Mouse (Mus musculus) mouse embryonic stem cell (cell line): ENCODE data around the gene Scamp2.

ENCODE experiments used
- in situ Hi-C, 2 experiments: fragments of 300-500 bp; cut with MboI; formaldehyde crosslinking; loops; 1 replicate in 1 of 2; 3 replicates in 1 of 2; pipeline ENCODE4 v1.14.3; 2019 to 2020; ENCODE audit warnings: low sequenced_read_pairs in 2 of 2, low pct_unique_long_range_greater_than_20kb in 1 of 2, mixed read lengths in 1 of 2; ENCODE audit not compliant: unreplicated experiment in 1 of 2

Scamp2 gene

DNA sequence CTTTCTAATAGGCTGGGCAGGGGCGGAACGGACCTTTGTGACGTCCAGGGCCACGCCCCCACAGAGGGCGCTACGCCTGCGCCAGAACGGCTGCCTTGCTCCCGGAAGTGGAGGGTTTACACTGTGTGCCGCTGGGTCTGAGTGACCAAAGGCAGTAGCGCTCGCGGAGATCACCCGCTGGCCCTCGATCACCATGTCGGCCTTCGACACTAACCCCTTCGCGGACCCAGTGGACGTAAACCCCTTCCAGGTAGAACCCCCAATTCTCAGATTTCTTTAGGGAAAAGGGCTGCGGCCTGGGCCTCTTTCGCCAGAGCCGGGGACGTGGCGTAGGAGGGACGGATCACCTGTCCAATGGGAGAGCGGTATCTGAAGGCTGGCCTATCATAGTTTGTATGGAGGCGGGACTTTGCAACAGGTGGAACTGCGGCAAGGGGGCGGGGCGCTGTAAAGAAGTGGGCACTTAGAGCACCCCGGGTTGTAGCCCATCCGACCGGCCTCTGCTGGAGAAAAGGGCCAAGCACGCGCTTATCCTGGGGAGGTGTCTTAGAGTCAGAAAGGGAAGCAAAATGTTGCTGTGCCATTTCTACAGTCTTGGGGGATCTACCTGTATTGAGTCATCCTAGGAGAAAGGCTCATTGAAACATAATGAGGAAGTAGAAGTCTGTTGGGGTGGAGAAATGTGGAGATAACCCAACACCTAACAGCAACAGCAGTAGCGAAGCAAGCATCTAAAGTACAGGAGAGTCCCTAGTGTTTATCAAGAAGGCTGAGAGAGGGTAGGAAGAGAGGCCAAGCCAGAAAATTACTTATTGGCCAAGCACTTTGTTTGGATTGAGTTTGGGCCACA is at the start of gene Scamp2:
Gene Scamp2 (plus strand): TSS at position 83 of the 850 bp plus-strand sequence.
- in situ Hi-C loops = no loop called here

GRCm38 (mm10) chr9:57517113-57517512 is 43.6 kb upstream of the Scamp2 start:
- in situ Hi-C loops = loop anchor here in 1 of 2 experiments (5.0 to 25.0 kb wide), 2 partner anchors 35 to 745 kb away; partner anchors contain the start of gene Stoml1

DNA sequence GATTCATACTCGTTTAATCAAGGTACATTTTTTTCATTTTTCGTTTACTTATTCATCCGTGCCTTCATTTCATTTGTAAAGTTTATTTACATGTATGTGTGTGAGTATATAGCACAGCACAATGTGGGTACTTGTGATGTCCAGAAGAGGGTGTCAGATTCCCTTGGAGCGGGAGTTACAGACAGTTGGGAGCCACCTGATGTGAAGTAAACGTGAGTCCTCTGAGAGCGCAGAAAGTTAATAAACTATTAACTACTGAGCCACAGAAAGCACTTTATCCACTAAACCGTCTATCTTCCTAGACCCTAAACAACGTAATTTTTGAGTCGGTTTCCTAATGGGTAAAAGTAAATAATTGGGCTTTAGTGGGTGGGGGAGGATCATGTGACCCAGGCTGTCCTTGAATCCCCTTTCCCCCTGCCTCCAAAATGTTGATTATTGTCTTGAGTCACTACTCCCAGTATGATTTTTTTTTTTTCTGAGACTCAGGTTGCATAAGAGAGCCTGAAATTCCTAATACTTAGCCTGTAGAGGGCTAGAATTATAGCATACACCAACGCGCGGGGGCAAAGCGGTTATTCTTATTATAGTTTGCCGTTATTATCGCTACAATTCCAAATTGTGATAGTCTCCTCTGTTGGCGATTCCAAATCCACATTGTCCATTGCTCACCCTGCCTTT is 40.2 kb upstream of the Scamp2 start:
- in situ Hi-C loops = loop anchor here in 1 of 2 experiments (25.0 kb wide), 1 partner anchor 742 kb away; the partner anchor contains the start of gene Stoml1

- in situ Hi-C loops = loop anchor here in 1 of 2 experiments (25.0 kb wide), 1 partner anchor 741 kb away; the partner anchor contains the start of gene Stoml1
These were observed 39.5 kb upstream of the Scamp2 start, which contains the start of gene Cox5a for GRCm38 (mm10) chr9:57521056-57521911. Gene Cox5a (plus strand): TSS chr9:57521274.

- in situ Hi-C loops = loop anchor here in 1 of 2 experiments (25.0 kb wide), 1 partner anchor 740 kb away; the partner anchor contains the start of gene Stoml1
These were observed 38.5 kb upstream of the Scamp2 start for GRCm38 (mm10) chr9:57522114-57522860.

GRCm38 (mm10) chr9:57522861-57523246 is 37.9 kb upstream of the Scamp2 start:
- in situ Hi-C loops = loop anchor here in 1 of 2 experiments (25.0 kb wide), 1 partner anchor 739 kb away; the partner anchor contains the start of gene Stoml1

DNA sequence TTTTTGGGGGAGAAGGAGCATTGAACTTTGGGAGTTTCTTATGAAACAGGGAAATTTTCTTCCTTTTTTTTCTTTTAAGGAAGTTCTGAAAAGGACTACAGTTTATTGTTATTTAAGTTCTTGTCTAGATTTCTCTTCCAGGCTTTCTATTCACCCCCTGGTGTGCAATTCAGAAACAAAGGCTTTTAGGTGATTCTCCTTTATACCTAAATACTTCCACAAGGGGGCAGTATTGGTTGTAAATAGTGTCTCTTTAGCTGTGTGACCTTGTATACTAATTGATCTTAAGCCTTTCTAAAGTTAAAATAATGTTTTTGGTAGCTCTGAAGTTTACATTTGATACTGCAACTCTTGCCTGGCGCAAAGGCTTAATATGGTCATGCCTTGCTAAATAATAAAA is 37.0 kb upstream of the Scamp2 start:
- in situ Hi-C loops = loop anchor here in 1 of 2 experiments (25.0 kb wide), 1 partner anchor 739 kb away; the partner anchor contains the start of gene Stoml1

DNA sequence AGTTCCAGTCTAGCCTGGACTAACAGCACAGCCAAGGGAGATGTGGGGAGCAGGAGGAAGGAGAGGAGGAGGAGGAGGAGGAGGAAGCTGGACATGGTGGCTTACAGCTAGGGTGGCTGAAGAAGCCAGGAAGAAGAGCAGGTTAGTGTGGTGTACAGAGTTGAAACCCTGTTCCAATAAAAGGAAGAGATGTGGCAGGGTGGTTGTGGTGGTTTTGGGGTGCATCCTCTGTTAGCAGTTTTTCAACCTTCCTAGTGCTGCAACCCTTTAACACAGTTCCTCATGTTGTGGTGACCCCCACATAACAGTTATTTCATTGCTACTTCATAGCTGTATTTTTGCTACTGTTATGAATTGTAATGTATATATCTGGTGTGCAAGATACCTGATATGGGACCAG is 36.3 kb upstream of the Scamp2 start:
- in situ Hi-C loops = loop anchor here in 1 of 2 experiments (25.0 kb wide), 1 partner anchor 738 kb away; the partner anchor contains the start of gene Stoml1

DNA sequence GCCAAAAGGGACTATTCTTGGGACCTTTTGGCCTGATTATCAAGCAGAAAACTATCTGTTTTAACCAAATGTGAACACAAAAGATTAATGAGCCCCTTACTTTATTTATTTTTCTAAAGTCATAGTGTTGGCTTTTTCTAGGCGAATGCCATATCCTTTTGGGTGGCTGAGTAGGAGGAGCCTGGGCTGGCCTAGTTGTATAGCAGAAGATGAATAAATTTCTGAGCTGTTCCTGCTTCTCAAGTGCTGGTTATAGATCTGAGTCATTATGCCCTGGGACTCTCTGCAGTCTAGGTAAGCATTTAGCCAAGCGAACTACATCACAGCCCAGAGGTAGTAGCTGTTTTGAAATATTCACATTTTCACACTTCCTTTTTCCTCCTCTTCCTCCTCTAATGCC is 35.2 kb upstream of the Scamp2 start:
- in situ Hi-C loops = no loop called here

DNA sequence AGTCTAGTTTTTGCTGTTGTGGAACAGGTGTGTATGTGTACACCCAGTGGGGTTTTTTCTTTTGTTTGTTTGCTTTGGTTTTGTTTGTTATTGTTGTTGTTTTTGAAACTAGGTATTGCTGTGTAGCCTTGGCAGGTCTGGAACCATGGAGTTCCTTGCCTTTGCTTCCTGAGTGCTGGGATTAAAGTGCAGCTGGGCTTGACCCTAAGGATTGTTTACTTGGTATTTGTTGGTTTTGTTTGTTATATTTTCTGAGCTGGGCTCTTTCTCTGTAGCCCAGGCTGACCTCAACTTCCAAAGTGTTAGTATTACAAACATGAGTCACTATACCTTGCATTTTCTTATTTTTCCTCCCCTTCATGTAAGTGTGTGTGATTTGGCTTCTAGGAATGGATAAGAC is 34.3 kb upstream of the Scamp2 start:
- in situ Hi-C loops = no loop called here

DNA sequence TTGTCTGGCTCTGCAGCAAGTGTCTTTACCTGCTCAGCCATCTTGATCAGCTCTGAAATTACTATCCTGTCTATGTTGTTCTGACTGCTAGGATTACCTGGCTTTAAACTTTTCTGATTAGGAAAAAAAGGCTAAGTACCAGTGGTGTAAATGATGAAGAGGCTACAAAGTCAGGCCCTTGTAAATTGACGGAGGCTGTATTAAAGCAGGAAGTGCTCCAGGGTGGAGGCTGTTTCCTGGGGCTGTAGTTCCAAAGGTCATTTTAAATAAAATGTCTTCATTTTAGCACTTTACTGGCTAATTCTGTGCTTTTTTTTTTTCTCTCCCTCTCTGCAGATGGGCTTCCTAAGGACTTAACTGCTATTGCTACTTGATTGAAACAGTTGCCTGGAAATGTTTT is 28.8 kb upstream of the Scamp2 start:
- in situ Hi-C loops = no loop called here

- in situ Hi-C loops = no loop called here
These were observed 24.4 kb upstream of the Scamp2 start for GRCm38 (mm10) chr9:57536362-57536761.

- in situ Hi-C loops = no loop called here
These were observed 23.6 kb upstream of the Scamp2 start, which contains the start of gene Fam219b for GRCm38 (mm10) chr9:57537044-57537727. Gene Fam219b (plus strand): TSS chr9:57537528.

DNA sequence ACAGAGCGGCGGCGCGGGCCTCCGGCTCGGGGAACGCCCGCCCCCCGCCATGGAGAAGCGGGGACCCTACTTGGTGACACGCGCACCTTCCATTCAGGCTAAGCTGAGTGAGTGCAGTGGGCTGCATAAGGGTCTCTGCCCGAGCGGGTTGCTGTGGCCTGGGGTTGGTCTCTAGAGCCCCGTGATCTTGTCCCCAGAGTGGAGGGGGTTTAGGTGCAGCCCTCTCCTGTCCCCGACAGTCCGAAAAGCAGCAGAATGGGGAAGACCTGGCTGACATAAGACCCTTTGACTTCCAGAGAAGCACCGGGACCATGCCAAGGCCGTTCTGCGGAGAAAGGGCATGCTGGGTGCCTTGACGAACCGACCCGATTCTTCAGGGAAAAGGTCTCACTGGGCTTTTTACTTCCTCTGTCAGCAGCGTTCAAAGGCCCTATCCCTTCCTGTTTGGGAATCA is 23.0 kb upstream of the Scamp2 start:
- in situ Hi-C loops = no loop called here

- in situ Hi-C loops = no loop called here
These were observed 21.2 kb upstream of the Scamp2 start for GRCm38 (mm10) chr9:57539550-57539949.

- in situ Hi-C loops = no loop called here
These were observed 19.4 kb upstream of the Scamp2 start for GRCm38 (mm10) chr9:57541312-57541711.

DNA sequence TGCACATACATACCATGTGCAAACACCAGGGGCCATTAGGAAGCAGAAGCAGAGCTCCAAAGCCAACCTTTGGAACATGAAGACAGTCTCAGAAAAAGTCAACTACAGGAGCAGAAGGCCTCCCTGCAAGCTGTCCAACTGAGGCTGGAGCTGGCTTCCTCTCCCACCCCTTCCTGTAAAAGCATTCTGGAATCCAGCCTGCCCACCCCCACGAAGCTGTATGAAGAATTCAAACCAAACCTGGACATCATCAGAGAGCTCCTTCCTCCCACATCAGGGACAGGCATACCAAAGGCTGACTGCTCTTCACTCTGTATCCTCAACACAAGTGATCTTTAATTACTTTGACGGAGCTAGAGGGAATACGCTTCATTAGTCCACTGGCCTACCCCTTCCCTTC is 16.8 kb upstream of the Scamp2 start:
- in situ Hi-C loops = no loop called here
